Mouse (Mus musculus) heart, embryonic 15.5 days (tissue): Measurements from ENCODE around the gene Rap1a. TPM values are rescaled to one million over a fixed set of nuclear protein-coding genes. Genes with fewer than 3 reads are reported as not detected.
A peak's percentile ranks its signal among the peaks of the same experiment; 100 is the strongest.

ENCODE experiments used
- ATAC-seq: fragments of 200-750 bp; cut with Nextera tagmentation; replicated peaks from 2 replicates; pipeline ENCODE4 v1.8.0; 2017; ENCODE audit warnings: low read depth, moderate TSS enrichment; ENCODE audit not compliant: insufficient number of reproducible peaks, insufficient read depth, low FRiP score
- H3K27ac ChIP-seq: fragments of 300-500 bp; sonication (generic); 2 replicates; pipeline ENCODE4 v1.5.1; 2015; ENCODE audit warnings: mild to moderate bottlenecking, inconsistent platforms
- H3K27me3 ChIP-seq: fragments of 300-500 bp; sonication (generic); 2 replicates; pipeline ENCODE4 v1.6.1; 2015; ENCODE audit warnings: inconsistent platforms
- H3K36me3 ChIP-seq: fragments of 300-500 bp; sonication (generic); 2 replicates; pipeline ENCODE4 v1.6.1; 2015; ENCODE audit warnings: mild to moderate bottlenecking, inconsistent platforms
- H3K4me1 ChIP-seq: fragments of 300-500 bp; sonication (generic); replicated peaks from 2 replicates; pipeline ENCODE4 v1.6.1; 2015; ENCODE audit warnings: inconsistent platforms
- H3K4me2 ChIP-seq: fragments of 300-500 bp; sonication (generic); 2 replicates; pipeline ENCODE4 v1.6.1; 2015; ENCODE audit warnings: inconsistent platforms, mild to moderate bottlenecking, moderate library complexity
- H3K4me3 ChIP-seq: fragments of 300-500 bp; sonication (generic); 2 replicates; pipeline ENCODE4 v1.5.1; 2015; ENCODE audit warnings: mild to moderate bottlenecking, inconsistent platforms
- H3K9ac ChIP-seq: fragments of 300-500 bp; sonication (generic); 2 replicates; pipeline ENCODE4 v1.6.1; 2015; ENCODE audit warnings: mild to moderate bottlenecking, inconsistent platforms
- H3K9me3 ChIP-seq: fragments of 300-500 bp; sonication (generic); replicated peaks from 2 replicates; pipeline ENCODE4 v1.6.1; 2016; ENCODE audit warnings: inconsistent platforms
- WGBS: fragments of 180-500 bp; shearing (Covaris S2); methylation state at CpG from one replicate; pipeline ENCODE4 v1.1.7; 2015; ENCODE audit warnings: mixed read lengths; 5-methylcytosine and 5-hydroxymethylcytosine counted together
- polyA plus RNA-seq: library from polyadenylated mRNA; unstranded; fragments of >200 nt; fragmentation: Nextera tagmentation; extraction: Ambion mirVana; gene quantifications from 2 replicates; pipeline ENCODE4 v1.2.1, GENCODE M21; 2015

The Rap1a gene
- polyA plus RNA-seq, 1 experiment from 2014 or later, result 92.9 TPM

GRCm38 (mm10) chr3:105699241-105699933 lies 101.7 kb downstream of the Rap1a start:
- WGBS, result 39% methylated on average over 3 of the region's 3 CpGs
- ATAC-seq, result peak; percentile 44; the same call in 1 of the 2 replicates
- no peaks in the 10 kb centered on the region; the same call in 1 of the 2 replicates for H3K27me3 ChIP-seq
- no peak overlapping the region for H3K9ac ChIP-seq
- no peak overlapping the region for H3K4me2 ChIP-seq
- H3K9me3 ChIP-seq, result no peaks in the 10 kb centered on the region
- H3K4me3 ChIP-seq, result no peak overlapping the region
- no peaks in the 10 kb centered on the region for H3K36me3 ChIP-seq
- H3K27ac ChIP-seq, result peak overlapping the region; percentile 71
- peaks cover 69% of the 10 kb centered on the region for H3K4me1 ChIP-seq

GRCm38 (mm10) chr3:105698311-105698710 lies 102.8 kb downstream of the Rap1a start:
- Histone ChIP-seq H3K27me3 (no peaks in the 10 kb centered on the region; the same call in 1 of the 2 replicates), H3K4me2 (no peak overlapping the region), H3K36me3 (no peaks in the 10 kb centered on the region), H3K9me3 (no peaks in the 10 kb centered on the region), H3K4me3 (no peak overlapping the region), H3K9ac (no peak overlapping the region), H3K4me1 (peaks cover 66% of the 10 kb centered on the region), H3K27ac (no peak overlapping the region)
- ATAC-seq, result no peak
- WGBS, result 44% methylated on average over 1 of the region's 1 CpGs

- Histone ChIP-seq H3K4me3 (no peak overlapping the region), H3K9ac (no peak overlapping the region), H3K27ac (0 out of 2 replicates have a peak overlapping the region, but pooled peaks have one; percentile 94), H3K36me3 (no peaks in the 10 kb centered on the region), H3K27me3 (no peaks in the 10 kb centered on the region), H3K4me1 (peaks cover 66% of the 10 kb centered on the region), H3K9me3 (no peaks in the 10 kb centered on the region), H3K4me2 (no peak overlapping the region)
- WGBS, result 76% methylated on average over 5 of the region's 5 CpGs
- no peak for ATAC-seq
Observed at GRCm38 (mm10) chr3:105697148-105697441, 104.0 kb downstream of the Rap1a start.

- H3K27me3 ChIP-seq, result no peaks in the 10 kb centered on the region
- no peaks in the 10 kb centered on the region for H3K36me3 ChIP-seq
- 57% methylated on average over 17 of the region's 17 CpGs for WGBS
- H3K9me3 ChIP-seq, result no peaks in the 10 kb centered on the region
- H3K4me2 ChIP-seq, result peak overlapping the region; percentile 46
- no peak overlapping the region for H3K4me3 ChIP-seq
- H3K9ac ChIP-seq, result 0 out of 2 replicates have a peak overlapping the region, but pooled peaks have one; percentile 25
- peaks cover 61% of the 10 kb centered on the region for H3K4me1 ChIP-seq
- peak overlapping the region; percentile 94 for H3K27ac ChIP-seq
- ATAC-seq, result no peak
Observed at GRCm38 (mm10) chr3:105696387-105697147, 104.6 kb downstream of the Rap1a start.

- Histone ChIP-seq H3K36me3 (no peaks in the 10 kb centered on the region), H3K4me1 (peaks cover 53% of the 10 kb centered on the region), H3K9ac (peak overlapping the region; percentile 25), H3K4me2 (peak overlapping the region; percentile 46), H3K27ac (peak overlapping the region; percentile 94), H3K9me3 (no peaks in the 10 kb centered on the region), H3K4me3 (peak overlapping the region; percentile 6), H3K27me3 (no peaks in the 10 kb centered on the region)
- WGBS, result 30% methylated on average over 20 of the region's 20 CpGs
- peak; percentile 73 for ATAC-seq
Observed at GRCm38 (mm10) chr3:105695476-105696386, 105.4 kb downstream of the Rap1a start.

- no peaks in the 10 kb centered on the region for H3K9me3 ChIP-seq
- no peaks in the 10 kb centered on the region for H3K36me3 ChIP-seq
- H3K9ac ChIP-seq, result no peak overlapping the region
- WGBS, result 61% methylated on average over 14 of the region's 14 CpGs
- H3K27me3 ChIP-seq, result no peaks in the 10 kb centered on the region
- H3K4me3 ChIP-seq, result no peak overlapping the region
- ATAC-seq, result no peak
- H3K4me1 ChIP-seq, result peaks cover 33% of the 10 kb centered on the region
- H3K4me2 ChIP-seq, result no peak overlapping the region
- H3K27ac ChIP-seq, result no peak overlapping the region
Observed at GRCm38 (mm10) chr3:105693327-105694080, 107.6 kb downstream of the Rap1a start.

- H3K36me3 ChIP-seq, result peaks cover 9% of the 10 kb centered on the region; the same call in 1 of the 2 replicates
- H3K27ac ChIP-seq, result no peak overlapping the region
- H3K9ac ChIP-seq, result no peak overlapping the region
- H3K27me3 ChIP-seq, result no peaks in the 10 kb centered on the region
- WGBS, result 91% methylated on average over 2 of the region's 2 CpGs
- H3K4me2 ChIP-seq, result no peak overlapping the region
- H3K9me3 ChIP-seq, result no peaks in the 10 kb centered on the region
- peaks cover 11% of the 10 kb centered on the region; the same call in 1 of the 2 replicates for H3K4me1 ChIP-seq
- ATAC-seq, result no peak
- no peak overlapping the region for H3K4me3 ChIP-seq
Observed at GRCm38 (mm10) chr3:105688536-105688935, 112.6 kb downstream of the Rap1a start.

- Histone ChIP-seq H3K4me1 (peaks cover 10% of the 10 kb centered on the region; the same call in 1 of the 2 replicates), H3K4me2 (peak within 1 kb of the TSS; percentile 78), H3K27ac (peak within 1 kb of the TSS; percentile 84), H3K9ac (peak within 1 kb of the TSS; percentile 95), H3K4me3 (peak within 1 kb of the TSS; percentile 99), H3K36me3 (peaks cover 20% of the 10 kb centered on the region; the same call in 1 of the 2 replicates), H3K9me3 (no peaks in the 10 kb centered on the region), H3K27me3 (no peaks in the 10 kb centered on the region)
- ATAC-seq, result peak; percentile 96
- under 1% methylated on average over 70 of the region's 72 CpGs for WGBS
Observed at GRCm38 (mm10) chr3:105687324-105688060, 113.6 kb downstream of the Rap1a start, which contains the start of gene Ddx20. TSS of gene Ddx20 (minus strand) at chr3:105687574.

GRCm38 (mm10) chr3:105686394-105687323 lies 114.5 kb downstream of the Rap1a start:
- Histone ChIP-seq H3K36me3 (peaks cover 22% of the 10 kb centered on the region; the same call in 1 of the 2 replicates), H3K4me1 (peaks cover 10% of the 10 kb centered on the region; the same call in 1 of the 2 replicates), H3K27ac (peak overlapping the region; percentile 84), H3K9me3 (no peaks in the 10 kb centered on the region), H3K27me3 (no peaks in the 10 kb centered on the region), H3K4me3 (peak overlapping the region; percentile 99), H3K9ac (peak overlapping the region; percentile 95), H3K4me2 (peak overlapping the region; percentile 78)
- no peak; the same call in 1 of the 2 replicates for ATAC-seq
- WGBS, result 8% methylated on average over 60 of the region's 60 CpGs
